ENCODE assay signal across 16 mouse cellular contexts in the genomic region with DNA sequence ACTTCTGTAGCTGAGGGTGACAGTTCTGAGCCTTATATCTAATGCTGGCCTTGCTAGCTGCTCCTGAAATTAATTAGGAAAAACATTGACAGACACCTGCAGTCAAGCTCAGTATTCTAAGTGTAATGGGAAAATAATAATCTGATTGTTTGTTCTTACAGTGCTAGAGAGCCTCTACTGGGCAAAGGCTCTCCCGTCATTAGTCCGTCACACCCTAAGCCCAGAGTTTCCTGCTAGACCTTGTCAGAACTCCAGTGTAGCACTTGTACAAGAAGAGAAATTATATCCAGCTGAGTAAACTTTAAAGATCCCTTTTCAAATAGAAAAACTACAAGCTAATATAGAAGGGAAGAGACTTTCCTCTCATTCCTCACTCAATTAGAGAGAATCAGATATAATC. TPM values are rescaled to one million over a fixed set of nuclear protein-coding genes. Genes with fewer than 3 reads are reported as not detected.
DNase-seq lines count a peak whose midpoint lies in the region; ATAC-seq and TF ChIP-seq lines count a peak whose summit lies in the region.
"Had no signal": no experiment of that assay in that cellular context is flagged by ENCODE, and none has a peak within 500 bp of the region (broad histone marks: within the 10 kb centered on the region; RNA-seq: fewer than 3 reads in every experiment).

No protein-coding gene starts in this region.

- peak; percentile 37; the same call in 1 of the 2 replicates for ATAC-seq in lung, postnatal 0 days
- ATAC-seq in intestine, postnatal 0 days, result no peak
- peak; percentile 88 for ATAC-seq in stomach, postnatal 0 days (ENCODE audit: low FRiP score, low TSS enrichment)
- ATAC-seq: forebrain, embryonic 13.5 days had no signal

- H3K4me2 ChIP-seq in lung, postnatal 0 days (replicated peaks; ENCODE audit: low read depth, low read length), result no peak overlapping the region
- H3K4me2 ChIP-seq in intestine, postnatal 0 days (replicated peaks; ENCODE audit: low read depth), result no peak overlapping the region
- no peak overlapping the region for H3K4me2 ChIP-seq in stomach, postnatal 0 days (replicated peaks; ENCODE audit: low read depth)
- H3K4me2 ChIP-seq: forebrain, embryonic 13.5 days had no signal

- peaks cover 12% of the 10 kb centered on the region; the same call in 1 of the 2 replicates for H3K36me3 ChIP-seq in lung, postnatal 0 days (ENCODE audit: insufficient read depth, low read length)
- peaks cover 22% of the 10 kb centered on the region for H3K36me3 ChIP-seq in intestine, postnatal 0 days (ENCODE audit: control insufficient read depth, insufficient read depth)
- 0 out of 2 replicates have a peak, but pooled peaks cover 2% of the 10 kb centered on the region for H3K36me3 ChIP-seq in stomach, postnatal 0 days (ENCODE audit: control insufficient read depth, insufficient read depth, low read length)

- DNase-seq in kidney, postnatal 36 days, result peak; percentile 18 to 33
- no peak for DNase-seq in kidney, postnatal 10 days
- DNase-seq in lung, postnatal 0 days (ENCODE audit: low spot score), result peak; percentile 49
- no peak for DNase-seq in lung, postnatal 10 days
- DNase-seq in stomach, postnatal 0 days (ENCODE audit: low spot score), result peak; percentile 48
- no peak for DNase-seq in ovary, postnatal 14 days (ENCODE audit: low spot score)
- DNase-seq: adrenal gland, postnatal 25 days; cerebellum, adult 8-10 months; kidney, postnatal 14 days; right cerebral cortex, adult 18-20 months; spleen, adult 18-20 months; thymus, postnatal 25 days had no signal

- no peak for TF ChIP-seq EP300 in lung, postnatal 0 days (IDR thresholded peaks at IDR 0.05)
- no peak for TF ChIP-seq EP300 in stomach, postnatal 0 days (optimal IDR thresholded peaks at IDR 0.05)

- H3K9ac ChIP-seq in lung, postnatal 0 days (replicated peaks; ENCODE audit: low read depth), result no peak overlapping the region
- no peak overlapping the region for H3K9ac ChIP-seq in intestine, postnatal 0 days (ENCODE audit: low read depth, low read length)
- no peak overlapping the region for H3K9ac ChIP-seq in stomach, postnatal 0 days (ENCODE audit: low read length)
- H3K9ac ChIP-seq: forebrain, embryonic 13.5 days; liver, embryonic 14.5 days had no signal

- TF ChIP-seq CTCF in lung, postnatal 0 days (IDR thresholded peaks at IDR 0.05), result peak; percentile 32; the same call in 1 of the 2 replicates
- peak; percentile 45 for TF ChIP-seq CTCF in intestine, postnatal 0 days (IDR thresholded peaks at IDR 0.05; ENCODE audit: low read depth)
- peak; percentile 37 for TF ChIP-seq CTCF in stomach, postnatal 0 days (IDR thresholded peaks at IDR 0.05; ENCODE audit: low read depth)

- H3K4me1 ChIP-seq in lung, postnatal 0 days (ENCODE audit: insufficient read depth, low read depth, low read length), result no peaks in the 10 kb centered on the region
- H3K4me1 ChIP-seq in intestine, postnatal 0 days (replicated peaks; ENCODE audit: control insufficient read depth, insufficient read depth, low read length), result 0 out of 2 replicates have a peak, but pooled peaks cover 4% of the 10 kb centered on the region
- H3K4me1 ChIP-seq in stomach, postnatal 0 days (replicated peaks; ENCODE audit: control insufficient read depth, insufficient read depth), result no peaks in the 10 kb centered on the region
- H3K4me1 ChIP-seq: hindbrain, embryonic 10.5 days had no signal

- no peak overlapping the region for H3K27ac ChIP-seq in lung, postnatal 0 days (ENCODE audit: low read length)
- H3K27ac ChIP-seq in intestine, postnatal 0 days (ENCODE audit: low read depth, low read length), result no peak overlapping the region
- H3K27ac ChIP-seq in stomach, postnatal 0 days (replicated peaks), result peak overlapping the region; percentile 25; the same call in 1 of the 2 replicates
- H3K27ac ChIP-seq: forebrain, embryonic 13.5 days; hindbrain, embryonic 10.5 days; liver, embryonic 14.5 days had no signal

- no peaks in the 10 kb centered on the region for H3K27me3 ChIP-seq in lung, postnatal 0 days (replicated peaks; ENCODE audit: insufficient read depth, low read length)
- no peaks in the 10 kb centered on the region for H3K27me3 ChIP-seq in intestine, postnatal 0 days (replicated peaks; ENCODE audit: control insufficient read depth, insufficient read depth, low read length)
- no peaks in the 10 kb centered on the region for H3K27me3 ChIP-seq in stomach, postnatal 0 days (ENCODE audit: control insufficient read depth, insufficient read depth, low read length)
- H3K27me3 ChIP-seq: forebrain, embryonic 13.5 days had no signal

- 24% methylated on average over 2 of the region's 2 CpGs for WGBS in lung, postnatal 0 days
- WGBS in intestine, postnatal 0 days, result 37% methylated on average over 2 of the region's 2 CpGs
- WGBS in stomach, postnatal 0 days, result 13% methylated on average over 2 of the region's 2 CpGs

- H3K4me3 ChIP-seq in lung, postnatal 0 days (ENCODE audit: low read depth, low read length), result no peak overlapping the region
- no peak overlapping the region for H3K4me3 ChIP-seq in intestine, postnatal 0 days (ENCODE audit: low read depth, low read length)
- no peak overlapping the region for H3K4me3 ChIP-seq in stomach, postnatal 0 days (ENCODE audit: low read depth, low read length)
- H3K4me3 ChIP-seq: forebrain, embryonic 13.5 days; hindbrain, embryonic 10.5 days had no signal

- no peaks in the 10 kb centered on the region for H3K9me3 ChIP-seq in lung, postnatal 0 days (ENCODE audit: low read length)
- no peaks in the 10 kb centered on the region for H3K9me3 ChIP-seq in intestine, postnatal 0 days (ENCODE audit: control insufficient read depth)
- no peaks in the 10 kb centered on the region for H3K9me3 ChIP-seq in stomach, postnatal 0 days (ENCODE audit: control insufficient read depth, low read length)
- H3K9me3 ChIP-seq: forebrain, embryonic 13.5 days; hindbrain, embryonic 10.5 days had no signal

RNA-seq across cellular contexts. Expression of a gene that starts 21.1 kb away (rescaled TPM):
- 317 and 344 TPM in 2 replicates for polyA plus RNA-seq in lung, postnatal 0 days (2015; fragmentation: Nextera tagmentation; extraction: Ambion mirVana)
- 599 and 615 TPM in 2 replicates for polyA plus RNA-seq in intestine, postnatal 0 days (2015; fragmentation: Nextera tagmentation; extraction: Ambion mirVana)
- 257 and 275 TPM in 2 replicates for polyA plus RNA-seq in stomach, postnatal 0 days (2015; fragmentation: Nextera tagmentation; extraction: Ambion mirVana)

RNA-seq across cellular contexts. Expression of a gene that starts 44.5 kb away (rescaled TPM):
- 7.1 and 9.4 TPM in 2 replicates for polyA plus RNA-seq in lung, postnatal 0 days (2015; fragmentation: Nextera tagmentation; extraction: Ambion mirVana)
- polyA plus RNA-seq in intestine, postnatal 0 days (2015; fragmentation: Nextera tagmentation; extraction: Ambion mirVana), result 9.0 and 9.4 TPM in 2 replicates
- polyA plus RNA-seq in stomach, postnatal 0 days (2015; fragmentation: Nextera tagmentation; extraction: Ambion mirVana), result 6.3 and 6.4 TPM in 2 replicates

Comparison
In these comparisons a context has a peak if more than half of its experiments do, and no peak if none do; other contexts are left out.
1. DNase-seq: peak in kidney, postnatal 36 days (2 of 2), lung, postnatal 0 days (single experiment) and stomach, postnatal 0 days (single experiment); none in kidney, postnatal 10 days (single experiment), lung, postnatal 10 days (single experiment) and ovary, postnatal 14 days (single experiment).
2. Peak in every context shown above with its lines, with median percentiles within 50 percentile points of each other: CTCF ChIP-seq.